19 mouse cellular contexts compared by ENCODE assay signal in the genomic region with DNA sequence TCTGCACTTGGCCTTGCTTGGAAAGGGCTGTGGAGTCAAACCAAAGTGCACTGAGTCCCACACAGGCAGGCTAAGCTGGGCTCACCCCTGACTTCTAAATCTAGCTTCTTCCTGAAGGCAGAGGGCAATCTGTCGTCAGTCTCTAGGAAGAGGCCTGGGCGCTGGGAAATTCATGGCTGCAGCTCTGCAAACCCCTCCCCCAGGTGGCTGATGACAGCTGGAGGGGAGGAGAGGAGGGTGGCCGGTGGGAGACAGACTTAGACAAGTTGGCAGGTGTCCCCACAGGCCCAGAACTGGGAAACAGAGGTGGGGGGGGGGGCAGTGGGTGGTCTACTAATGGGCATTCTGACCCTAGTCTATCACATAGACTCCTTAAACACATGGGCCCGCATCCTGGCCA. TPM values are rescaled to one million over a fixed set of nuclear protein-coding genes. Genes with fewer than 3 reads are reported as not detected.
A peak's percentile ranks its signal among the peaks of the same experiment; 100 is the strongest.
DNase-seq lines count a peak whose midpoint lies in the region; ATAC-seq and TF ChIP-seq lines count a peak whose summit lies in the region.
"Had no signal": no experiment of that assay in that cellular context is flagged by ENCODE, and none has a peak within 500 bp of the region (broad histone marks: within the 10 kb centered on the region; RNA-seq: fewer than 3 reads in every experiment).

No protein-coding gene starts in this region.

- peaks cover 18% of the 10 kb centered on the region for H3K36me3 ChIP-seq in heart, embryonic 14.5 days (ENCODE audit: control insufficient read depth, insufficient read depth, low read length)
- peaks cover 8% of the 10 kb centered on the region; the same call in 1 of the 2 replicates for H3K36me3 ChIP-seq in kidney, postnatal 0 days (ENCODE audit: insufficient read depth, low read length)
- peaks cover 9% of the 10 kb centered on the region; the same call in 1 of the 2 replicates for H3K36me3 ChIP-seq in forebrain, postnatal 0 days (ENCODE audit: insufficient read depth)

- no peak overlapping the region for H3K4me3 ChIP-seq in heart, embryonic 14.5 days (ENCODE audit: control insufficient read depth in 1 of 2, insufficient read depth in 1 of 2, low read depth in 1 of 2, low read length in 2 of 2)
- H3K4me3 ChIP-seq in kidney, postnatal 0 days (replicated peaks; ENCODE audit: low read depth, low read length), result no peak overlapping the region
- no peak overlapping the region for H3K4me3 ChIP-seq in forebrain, postnatal 0 days (ENCODE audit: low read depth, low read length)
- H3K4me3 ChIP-seq: embryonic facial prominence, embryonic 15.5 days; lung, embryonic 15.5 days had no signal

- DNase-seq in embryo, embryonic 11 days, result peak; percentile 22
- no peak for DNase-seq in embryo, embryonic 9.5 days (ENCODE audit: extremely low spot score)
- no peak for DNase-seq in heart, adult 18-20 months
- DNase-seq in kidney, postnatal 0 days (ENCODE audit: low spot score), result no peak
- no peak for DNase-seq in kidney, postnatal 10 days
- peak; percentile 4 for DNase-seq in forebrain, postnatal 0 days
- no peak for DNase-seq in thymus, postnatal 25 days
- DNase-seq: adrenal gland, postnatal 36 days; cerebellum, adult 2 months; gastrocnemius, postnatal 36 days; kidney, adult 8-10 months; lung, postnatal 4 days; retina, postnatal 1 day; thymus, adult 2 months had no signal

- TF ChIP-seq CTCF in kidney, postnatal 0 days (IDR thresholded peaks at IDR 0.05; ENCODE audit: low read depth), result no peak
- TF ChIP-seq CTCF in forebrain, postnatal 0 days (IDR thresholded peaks at IDR 0.05; ENCODE audit: low read depth), result no peak

- no peaks in the 10 kb centered on the region for H3K27me3 ChIP-seq in heart, embryonic 14.5 days (ENCODE audit: control insufficient read depth, insufficient read depth, low read length)
- no peaks in the 10 kb centered on the region for H3K27me3 ChIP-seq in kidney, postnatal 0 days (ENCODE audit: insufficient read depth, low read length)
- no peaks in the 10 kb centered on the region for H3K27me3 ChIP-seq in forebrain, postnatal 0 days (ENCODE audit: insufficient read depth, low read length)
- H3K27me3 ChIP-seq: embryonic facial prominence, embryonic 15.5 days; lung, embryonic 15.5 days had no signal

- no peaks in the 10 kb centered on the region for H3K9me3 ChIP-seq in heart, embryonic 14.5 days (ENCODE audit: control insufficient read depth, low read length)
- H3K9me3 ChIP-seq in kidney, postnatal 0 days (replicated peaks; ENCODE audit: low read length), result no peaks in the 10 kb centered on the region
- no peaks in the 10 kb centered on the region for H3K9me3 ChIP-seq in forebrain, postnatal 0 days (ENCODE audit: low read length)
- H3K9me3 ChIP-seq: lung, embryonic 15.5 days had no signal

- WGBS in heart, embryonic 14.5 days, result 23% methylated on average over 4 of the region's 4 CpGs
- WGBS in kidney, postnatal 0 days, result 53% methylated on average over 4 of the region's 4 CpGs
- WGBS in forebrain, postnatal 0 days, result 48% methylated on average over 4 of the region's 4 CpGs

- no peak overlapping the region; the same call in 1 of the 2 replicates for H3K4me2 ChIP-seq in heart, embryonic 14.5 days (ENCODE audit: low read length)
- no peak overlapping the region for H3K4me2 ChIP-seq in kidney, postnatal 0 days (ENCODE audit: low read length)
- no peak overlapping the region for H3K4me2 ChIP-seq in forebrain, postnatal 0 days (ENCODE audit: low read depth)
- H3K4me2 ChIP-seq: embryonic facial prominence, embryonic 15.5 days; lung, embryonic 15.5 days had no signal

- H3K9ac ChIP-seq in heart, embryonic 14.5 days (ENCODE audit: low read length), result no peak overlapping the region
- peak overlapping the region; percentile 23; the same call in 1 of the 2 replicates for H3K9ac ChIP-seq in kidney, postnatal 0 days (ENCODE audit: low read depth, low read length)
- no peak overlapping the region for H3K9ac ChIP-seq in forebrain, postnatal 0 days
- H3K9ac ChIP-seq: embryonic facial prominence, embryonic 15.5 days; liver, embryonic 14.5 days; lung, embryonic 15.5 days had no signal

- H3K4me1 ChIP-seq in heart, embryonic 14.5 days (ENCODE audit: control insufficient read depth in 2 of 2, insufficient read depth in 2 of 2, low read length in 2 of 2), result peaks cover 17% of the 10 kb centered on the region in 2 experiments
- H3K4me1 ChIP-seq in kidney, postnatal 0 days (replicated peaks; ENCODE audit: insufficient read depth, low read length), result no peaks in the 10 kb centered on the region
- H3K4me1 ChIP-seq in forebrain, postnatal 0 days (ENCODE audit: insufficient read depth), result no peaks in the 10 kb centered on the region
- H3K4me1 ChIP-seq: embryonic facial prominence, embryonic 15.5 days; lung, embryonic 15.5 days had no signal

- H3K27ac ChIP-seq in heart, embryonic 14.5 days (replicated peaks in 1 of 2; ENCODE audit: control insufficient read depth in 1 of 2, insufficient read depth in 1 of 2, low read depth in 2 of 2, low read length in 2 of 2), result peak overlapping the region; percentile 64 to 68
- no peak overlapping the region for H3K27ac ChIP-seq in kidney, postnatal 0 days
- H3K27ac ChIP-seq in forebrain, postnatal 0 days (ENCODE audit: low read depth, low read length), result no peak overlapping the region
- H3K27ac ChIP-seq: embryonic facial prominence, embryonic 15.5 days; liver, embryonic 14.5 days; lung, embryonic 15.5 days had no signal

- peak; percentile 45; the same call in 1 of the 2 replicates for ATAC-seq in heart, embryonic 14.5 days (ENCODE audit: insufficient number of reproducible peaks, insufficient read depth, low FRiP score, low read depth)
- no peak for ATAC-seq in kidney, postnatal 0 days (replicated peaks; ENCODE audit: low FRiP score, low read depth)
- ATAC-seq in forebrain, postnatal 0 days, result no peak

RNA-seq across cellular contexts. Expression of a gene that starts 27.9 kb away (rescaled TPM):
- 0.81 and 0.85 TPM in 2 replicates for polyA plus RNA-seq in heart, embryonic 14.5 days (2014; fragmentation: Nextera tagmentation; extraction: Ambion mirVana)
- total RNA-seq in heart, adult 18-20 months (2021), result under 1 TPM in 1 of 2 experiments, not detected in 1; 0.33 TPM
- 2.6 and 2.8 TPM in 2 replicates for polyA plus RNA-seq in kidney, postnatal 0 days (2015; fragmentation: Nextera tagmentation; extraction: Ambion mirVana)
- total RNA-seq in forebrain, postnatal 0 days (2014; rRNA removed), result 0.62 and 1.0 TPM in 2 replicates
- polyA plus RNA-seq in forebrain, postnatal 0 days (2015; fragmentation: Nextera tagmentation; extraction: Ambion mirVana), result 0.42 and 0.54 TPM in 2 replicates
- polyA plus RNA-seq: G1E had no signal

RNA-seq across cellular contexts. Expression of a gene that starts 42.7 kb away (rescaled TPM):
- 35.5 and 36.4 TPM in 2 replicates for polyA plus RNA-seq in heart, embryonic 14.5 days (2014; fragmentation: Nextera tagmentation; extraction: Ambion mirVana)
- total RNA-seq in heart, adult 18-20 months (2021), result 10 to 100 TPM; 68.3 to 72.5 TPM
- polyA plus RNA-seq in kidney, postnatal 0 days (2015; fragmentation: Nextera tagmentation; extraction: Ambion mirVana), result 27.9 and 31.5 TPM in 2 replicates
- 37.9 and 42.9 TPM in 2 replicates for total RNA-seq in forebrain, postnatal 0 days (2014; rRNA removed)
- 58.1 and 61.8 TPM in 2 replicates for polyA plus RNA-seq in forebrain, postnatal 0 days (2015; fragmentation: Nextera tagmentation; extraction: Ambion mirVana)

Comparison
In these comparisons a context has a peak if more than half of its experiments do, and no peak if none do; other contexts are left out.
1. DNase-seq: peak in embryo, embryonic 11 days (single experiment) and forebrain, postnatal 0 days (single experiment); none in embryo, embryonic 9.5 days (single experiment), heart, adult 18-20 months (0 of 2), kidney, postnatal 0 days (single experiment), kidney, postnatal 10 days (single experiment) and thymus, postnatal 25 days (single experiment).
2. H3K27ac ChIP-seq: peak in heart, embryonic 14.5 days (2 of 2); none in kidney, postnatal 0 days (single experiment) and forebrain, postnatal 0 days (single experiment).